13 mouse cellular contexts compared by ENCODE assay signal in the genomic region with DNA sequence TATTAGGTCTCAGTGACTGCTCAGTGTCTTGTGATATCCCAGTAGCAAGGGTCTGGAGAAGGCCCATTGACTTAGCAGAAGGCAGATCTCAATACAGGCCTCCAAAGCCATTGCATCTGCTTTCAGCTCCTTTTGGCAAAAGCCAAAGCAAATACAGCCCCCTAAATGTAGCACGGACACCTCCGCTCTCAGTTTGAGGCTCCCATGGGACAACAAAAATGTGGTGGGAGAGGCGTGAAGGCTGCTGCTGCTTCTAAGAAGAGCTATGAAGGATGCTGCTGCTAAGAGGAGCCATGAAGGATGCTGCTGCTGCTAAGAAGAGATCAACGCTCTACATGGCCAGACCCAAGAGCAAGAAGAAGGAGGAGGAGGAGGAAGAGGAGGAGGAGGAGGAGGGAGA.
"Had no signal": no experiment of that assay in that cellular context is flagged by ENCODE, and none has a peak within 500 bp of the region (broad histone marks: within the 10 kb centered on the region; RNA-seq: fewer than 3 reads in every experiment).

No protein-coding gene starts in this region.

- ATAC-seq: midbrain, embryonic 16.5 days had no signal

- DNase-seq: lung, adult 18-20 months; lung, embryonic 14.5 days; lung, postnatal 10 days; lung, postnatal 4 days; midbrain, embryonic 14.5 days; retina, postnatal 1 day; right cerebral cortex, postnatal 14 days; right cerebral cortex, postnatal 4 days; spleen, adult 18-20 months; thymus, adult 18-20 months; thymus, postnatal 14 days; thymus, postnatal 36 days had no signal
